Mouse (Mus musculus): ENCODE results near the gene Dcaf12. TPM values are rescaled to one million over a fixed set of nuclear protein-coding genes. Genes with fewer than 3 reads are reported as not detected.

The Dcaf12 gene
- total RNA-seq, 2 experiments from 2014 or later: 66.0 to 77.1 TPM

DNA sequence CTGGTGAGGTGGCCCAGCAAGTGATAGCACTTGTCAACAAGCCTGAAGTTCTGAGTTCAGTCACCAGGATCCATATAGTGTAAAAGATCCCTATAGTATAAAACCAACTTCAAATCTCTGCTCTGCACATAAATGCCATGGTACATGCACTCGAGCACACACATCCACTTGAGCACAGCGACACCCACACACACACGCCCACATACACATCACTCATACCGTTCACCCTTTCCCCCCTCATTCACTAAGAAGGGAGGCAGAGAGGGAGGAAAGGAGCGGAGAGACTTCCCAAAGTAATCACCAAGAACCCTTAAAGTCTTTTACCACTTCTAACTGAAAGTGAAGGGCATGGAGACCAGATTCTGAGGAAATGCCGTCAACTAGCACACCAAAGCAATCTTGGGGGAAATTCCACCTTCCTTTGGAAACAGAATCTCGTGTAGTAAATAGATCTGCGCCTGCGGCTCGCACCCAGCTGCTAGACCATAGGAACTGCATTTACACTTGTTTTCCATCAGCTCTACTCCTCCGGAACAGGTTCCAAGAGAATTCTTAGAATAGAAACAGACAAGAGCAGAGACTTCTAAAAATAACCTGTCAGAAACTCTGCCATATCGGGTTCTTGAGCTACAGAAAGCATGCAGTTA is 59.0 kb downstream of the Dcaf12 start:
- no peak for ATAC-seq (replicated peaks; ENCODE audit: low FRiP score, poor library complexity, severe bottlenecking)

DNA sequence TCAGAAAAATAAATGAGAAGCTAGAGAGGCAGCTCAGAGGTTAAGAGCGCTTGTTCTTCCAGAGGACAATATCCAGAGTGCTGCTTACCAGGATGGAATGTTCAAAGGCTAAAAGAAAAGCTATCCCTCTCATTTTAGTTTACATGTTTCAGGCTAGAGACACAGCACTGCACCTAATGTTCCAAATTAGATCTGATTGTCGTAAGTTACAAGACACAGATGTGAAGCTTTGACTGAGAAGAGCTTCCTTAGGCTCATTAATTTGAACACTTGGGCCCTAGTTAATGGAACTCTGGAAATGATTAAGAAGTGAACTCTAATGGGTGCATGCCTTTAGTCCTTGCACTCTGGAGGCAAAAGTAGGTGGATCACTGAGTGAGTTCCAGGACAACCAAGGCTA is 60.9 kb downstream of the Dcaf12 start:
- no peak for ATAC-seq (replicated peaks; ENCODE audit: low FRiP score, poor library complexity, severe bottlenecking)

DNA sequence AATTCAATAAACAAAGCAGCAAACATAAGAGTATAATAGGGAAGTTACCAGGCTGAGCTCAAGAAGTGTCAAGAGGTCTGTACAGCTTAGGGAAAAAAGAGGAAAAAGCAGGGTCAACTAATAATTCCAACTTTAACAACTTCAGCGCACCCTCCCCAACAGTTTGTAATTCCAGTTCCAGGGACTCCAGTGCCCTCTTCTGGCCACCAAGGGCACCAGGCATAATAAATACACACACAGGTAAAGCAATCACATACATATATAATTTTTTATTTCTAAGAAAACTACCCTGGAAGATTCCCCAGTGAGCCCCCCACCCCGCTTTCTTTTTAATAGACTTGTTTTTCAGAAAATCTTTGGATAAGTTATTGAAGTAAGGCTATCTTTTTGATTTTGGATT is 69.3 kb downstream of the Dcaf12 start:
- ATAC-seq (replicated peaks; ENCODE audit: low FRiP score, poor library complexity, severe bottlenecking): no peak

Other genes with a start within 250 kb of the Dcaf12 start
- not detected in 2 replicates for gene Aqp3, start 216.7 kb downstream of the Dcaf12 start, total RNA-seq (2015; ENCODE audit: low replicate concordance)
- 0.26 TPM in 1 of 2 replicates, not detected in the other for gene Aqp3, start 216.7 kb downstream of the Dcaf12 start, total RNA-seq (2017; ENCODE audit: low replicate concordance)
- 3.4 and 4.7 TPM in 2 replicates for gene Nol6, start 190.4 kb downstream of the Dcaf12 start, total RNA-seq (2015; ENCODE audit: low replicate concordance)
- 1.8 and 3.5 TPM in 2 replicates for gene Nol6, start 190.4 kb downstream of the Dcaf12 start, total RNA-seq (2017; ENCODE audit: low replicate concordance)
- gene Ube2r2, start 179.1 kb downstream of the Dcaf12 start, total RNA-seq (2015; ENCODE audit: low replicate concordance): 108 and 121 TPM in 2 replicates
- 64.3 and 82.5 TPM in 2 replicates for gene Ube2r2, start 179.1 kb downstream of the Dcaf12 start, total RNA-seq (2017; ENCODE audit: low replicate concordance)
- gene Ubap2, start 39.7 kb downstream of the Dcaf12 start, total RNA-seq (2015; ENCODE audit: low replicate concordance): 52.3 and 55.8 TPM in 2 replicates
- gene Ubap2, start 39.7 kb downstream of the Dcaf12 start, total RNA-seq (2017; ENCODE audit: low replicate concordance): 33.1 and 42.1 TPM in 2 replicates
- gene Ubap1, start 34.1 kb upstream of the Dcaf12 start, total RNA-seq (2015; ENCODE audit: low replicate concordance): 28.5 and 33.1 TPM in 2 replicates
- 126 and 198 TPM in 2 replicates for gene Ubap1, start 34.1 kb upstream of the Dcaf12 start, total RNA-seq (2017; ENCODE audit: low replicate concordance)
- 80.0 and 122 TPM in 2 replicates for gene Kif24, start 150.0 kb upstream of the Dcaf12 start, total RNA-seq (2015; ENCODE audit: low replicate concordance)
- 92.7 and 96.0 TPM in 2 replicates for gene Kif24, start 150.0 kb upstream of the Dcaf12 start, total RNA-seq (2017; ENCODE audit: low replicate concordance)
- gene Nudt2, start 150.3 kb upstream of the Dcaf12 start, total RNA-seq (2015; ENCODE audit: low replicate concordance): 1.8 TPM in 1 of 2 replicates, not detected in the other
- 18.2 TPM in 1 of 2 replicates, not detected in the other for gene Nudt2, start 150.3 kb upstream of the Dcaf12 start, total RNA-seq (2017; ENCODE audit: low replicate concordance)
- gene AI464131, start 188.2 kb upstream of the Dcaf12 start, total RNA-seq (2015; ENCODE audit: low replicate concordance): not detected in 2 replicates
- 0.45 TPM in 1 of 2 replicates, not detected in the other for gene AI464131, start 188.2 kb upstream of the Dcaf12 start, total RNA-seq (2017; ENCODE audit: low replicate concordance)
- not detected in 2 replicates for gene 1110017D15Rik, start 202.4 kb upstream of the Dcaf12 start, total RNA-seq (2015; ENCODE audit: low replicate concordance)
- gene 1110017D15Rik, start 202.4 kb upstream of the Dcaf12 start, total RNA-seq (2017; ENCODE audit: low replicate concordance): not detected in 2 replicates

Measured in erythroid progenitor cell, adult 5-6 weeks (primary cell).